Mouse (Mus musculus) megakaryocyte, adult 5-6 weeks (primary cell): ENCODE results near the gene Trak2. TPM values are rescaled to one million over a fixed set of nuclear protein-coding genes. Genes with fewer than 3 reads are reported as not detected.
"Not testable (repeated sequence)": the region's sequence is repeated elsewhere in the genome, so short reads cannot be mapped to it uniquely, and the experiment has no call there.

ENCODE experiments used
- ATAC-seq: 2 replicates; pipeline ENCODE4 v1.8.0; 2016; ENCODE audit warnings: mild to moderate bottlenecking, inconsistent platforms; ENCODE audit not compliant: poor library complexity, severe bottlenecking
- total RNA-seq, 2 experiments: library from RNA; stranded (forward) in 1 of 2; stranded (reverse) in 1 of 2; fragments of 153-499, 151-499 nt in 1 of 2; fragments of 221-1000, 200-1000 nt in 1 of 2; gene quantifications; 2 replicates each; pipeline versions ENCODE4 v1.2.3 to v1.2.4; 2015 to 2017

Gene Trak2
- total RNA-seq, 2 experiments from 2014 or later, result 22.2 to 24.1 TPM

GRCm38 (mm10) chr1:58891481-58892170, 81.6 kb downstream of the Trak2 start:
- ATAC-seq, result not testable (repeated sequence)

GRCm38 (mm10) chr1:58890697-58891290, 82.4 kb downstream of the Trak2 start:
- not testable (repeated sequence) for ATAC-seq

GRCm38 (mm10) chr1:58889826-58890546, 83.2 kb downstream of the Trak2 start:
- ATAC-seq, result no peak

- no peak for ATAC-seq
Measured at GRCm38 (mm10) chr1:58885646-58886045, 87.6 kb downstream of the Trak2 start.

- not testable (repeated sequence) for ATAC-seq
Measured at GRCm38 (mm10) chr1:58883279-58883678, 90.0 kb downstream of the Trak2 start.

- ATAC-seq, result not testable (repeated sequence)
Measured at GRCm38 (mm10) chr1:58879291-58879690, 93.9 kb downstream of the Trak2 start.

- ATAC-seq, result peak; percentile 82
Measured at GRCm38 (mm10) chr1:58876500-58876899, 96.7 kb downstream of the Trak2 start.

- peak; percentile 98 for ATAC-seq
Measured at GRCm38 (mm10) chr1:58860586-58860985, 112.6 kb downstream of the Trak2 start.

- not testable (repeated sequence) for ATAC-seq
Measured at GRCm38 (mm10) chr1:58859738-58860365, 113.4 kb downstream of the Trak2 start.

- not testable (repeated sequence) for ATAC-seq
Measured at GRCm38 (mm10) chr1:58859131-58859530, 114.1 kb downstream of the Trak2 start.

GRCm38 (mm10) chr1:58856811-58857210, 116.4 kb downstream of the Trak2 start:
- not testable (repeated sequence) for ATAC-seq

Other genes starting within 250 kb of the Trak2 start
- gene Casp8, start 178.1 kb downstream of the Trak2 start, total RNA-seq (2015), result 179 and 198 TPM in 2 replicates
- gene Casp8, start 178.1 kb downstream of the Trak2 start, total RNA-seq (2017), result 144 and 170 TPM in 2 replicates
- 18.5 and 19.1 TPM in 2 replicates for gene Stradb, start 92 bp upstream of the Trak2 start, total RNA-seq (2015)
- gene Stradb, start 92 bp upstream of the Trak2 start, total RNA-seq (2017), result 8.3 and 8.6 TPM in 2 replicates
- gene C2cd6, start 121.5 kb upstream of the Trak2 start, total RNA-seq (2015), result not detected in 2 replicates
- not detected in 2 replicates for gene C2cd6, start 121.5 kb upstream of the Trak2 start, total RNA-seq (2017)
- 2.4 and 5.8 TPM in 2 replicates for gene Tmem237, start 147.0 kb upstream of the Trak2 start, total RNA-seq (2015)
- gene Tmem237, start 147.0 kb upstream of the Trak2 start, total RNA-seq (2017), result 7.2 and 11.0 TPM in 2 replicates
- 0.11 TPM in 1 of 2 replicates, not detected in the other for gene Mpp4, start 190.0 kb upstream of the Trak2 start, total RNA-seq (2015)
- gene Mpp4, start 190.0 kb upstream of the Trak2 start, total RNA-seq (2017), result not detected in 2 replicates